Mouse (Mus musculus): ENCODE measurements around the gene Jazf1. TPM values are rescaled to one million over a fixed set of nuclear protein-coding genes. Genes with fewer than 3 reads are reported as not detected.

Jazf1 gene
- polyA plus RNA-seq, 1 experiment from 2014 or later, result 9.3 TPM

- Histone ChIP-seq H3K9me3 (ENCODE audit: control insufficient read depth, low read depth, low read length) (no peaks in the 10 kb centered on the region), H3K27me3 (ENCODE audit: control insufficient read depth, insufficient read depth, low read length) (no peaks in the 10 kb centered on the region), H3K4me1 (ENCODE audit: control insufficient read depth, insufficient read depth, low read length) (no peaks in the 10 kb centered on the region), H3K4me2 (replicated peaks; ENCODE audit: low read depth, low read length) (no peak overlapping the region), H3K36me3 (ENCODE audit: control insufficient read depth, insufficient read depth, low read length) (no peaks in the 10 kb centered on the region), H3K27ac (ENCODE audit: low read length) (no peak overlapping the region), H3K4me3 (ENCODE audit: low read depth, low read length) (no peak overlapping the region), H3K9ac (replicated peaks; ENCODE audit: low read depth, low read length) (no peak overlapping the region)
- WGBS, result 90% methylated on average over 2 of the region's 2 CpGs
- ATAC-seq (ENCODE audit: insufficient number of reproducible peaks, insufficient read depth, low FRiP score, low read depth), result no peak
These were observed 46.4 kb downstream of the Jazf1 start for GRCm38 (mm10) chr6:53022069-53022468.

GRCm38 (mm10) chr6:53021081-53021480 is 47.4 kb downstream of the Jazf1 start:
- ATAC-seq (ENCODE audit: insufficient number of reproducible peaks, insufficient read depth, low FRiP score, low read depth), result no peak
- no peaks in the 10 kb centered on the region for H3K27me3 ChIP-seq (ENCODE audit: control insufficient read depth, insufficient read depth, low read length)
- no peak overlapping the region for H3K4me2 ChIP-seq (replicated peaks; ENCODE audit: low read depth, low read length)
- no peaks in the 10 kb centered on the region for H3K36me3 ChIP-seq (ENCODE audit: control insufficient read depth, insufficient read depth, low read length)
- H3K9me3 ChIP-seq (ENCODE audit: control insufficient read depth, low read depth, low read length), result no peaks in the 10 kb centered on the region
- no peak overlapping the region for H3K9ac ChIP-seq (replicated peaks; ENCODE audit: low read depth, low read length)
- no peaks in the 10 kb centered on the region for H3K4me1 ChIP-seq (ENCODE audit: control insufficient read depth, insufficient read depth, low read length)
- 56% methylated on average over 2 of the region's 2 CpGs for WGBS
- H3K4me3 ChIP-seq (ENCODE audit: low read depth, low read length), result no peak overlapping the region
- no peak overlapping the region for H3K27ac ChIP-seq (ENCODE audit: low read length)

- Histone ChIP-seq H3K4me1 (ENCODE audit: control insufficient read depth, insufficient read depth, low read length) (no peaks in the 10 kb centered on the region), H3K36me3 (ENCODE audit: control insufficient read depth, insufficient read depth, low read length) (no peaks in the 10 kb centered on the region), H3K4me3 (ENCODE audit: low read depth, low read length) (no peak overlapping the region), H3K4me2 (replicated peaks; ENCODE audit: low read depth, low read length) (no peak overlapping the region), H3K9me3 (ENCODE audit: control insufficient read depth, low read depth, low read length) (no peaks in the 10 kb centered on the region), H3K27ac (ENCODE audit: low read length) (no peak overlapping the region), H3K27me3 (ENCODE audit: control insufficient read depth, insufficient read depth, low read length) (no peaks in the 10 kb centered on the region), H3K9ac (replicated peaks; ENCODE audit: low read depth, low read length) (no peak overlapping the region)
- no peak for ATAC-seq (ENCODE audit: insufficient number of reproducible peaks, insufficient read depth, low FRiP score, low read depth)
- WGBS, result 53% methylated on average over 4 of the region's 4 CpGs
These were observed 50.9 kb downstream of the Jazf1 start for GRCm38 (mm10) chr6:53017357-53018205.

GRCm38 (mm10) chr6:53014460-53015455 is 53.7 kb downstream of the Jazf1 start:
- no peaks in the 10 kb centered on the region for H3K27me3 ChIP-seq (ENCODE audit: control insufficient read depth, insufficient read depth, low read length)
- ATAC-seq (ENCODE audit: insufficient number of reproducible peaks, insufficient read depth, low FRiP score, low read depth), result no peak
- 87% methylated on average over 9 of the region's 9 CpGs for WGBS
- H3K4me1 ChIP-seq (ENCODE audit: control insufficient read depth, insufficient read depth, low read length), result no peaks in the 10 kb centered on the region
- no peak overlapping the region for H3K27ac ChIP-seq (ENCODE audit: low read length)
- no peak overlapping the region for H3K9ac ChIP-seq (replicated peaks; ENCODE audit: low read depth, low read length)
- no peak overlapping the region for H3K4me3 ChIP-seq (ENCODE audit: low read depth, low read length)
- H3K4me2 ChIP-seq (replicated peaks; ENCODE audit: low read depth, low read length), result no peak overlapping the region
- no peaks in the 10 kb centered on the region for H3K36me3 ChIP-seq (ENCODE audit: control insufficient read depth, insufficient read depth, low read length)
- no peaks in the 10 kb centered on the region for H3K9me3 ChIP-seq (ENCODE audit: control insufficient read depth, low read depth, low read length)

GRCm38 (mm10) chr6:53010286-53010685 is 58.1 kb downstream of the Jazf1 start:
- H3K4me2 ChIP-seq (replicated peaks; ENCODE audit: low read depth, low read length), result no peak overlapping the region
- 98% methylated on average over 2 of the region's 2 CpGs for WGBS
- no peaks in the 10 kb centered on the region for H3K9me3 ChIP-seq (ENCODE audit: control insufficient read depth, low read depth, low read length)
- H3K4me3 ChIP-seq (ENCODE audit: low read depth, low read length), result no peak overlapping the region
- H3K4me1 ChIP-seq (ENCODE audit: control insufficient read depth, insufficient read depth, low read length), result peaks cover 3% of the 10 kb centered on the region; the same call in 1 of the 2 replicates
- no peak for ATAC-seq (ENCODE audit: insufficient number of reproducible peaks, insufficient read depth, low FRiP score, low read depth)
- no peak overlapping the region for H3K27ac ChIP-seq (ENCODE audit: low read length)
- no peaks in the 10 kb centered on the region for H3K27me3 ChIP-seq (ENCODE audit: control insufficient read depth, insufficient read depth, low read length)
- H3K9ac ChIP-seq (replicated peaks; ENCODE audit: low read depth, low read length), result no peak overlapping the region
- no peaks in the 10 kb centered on the region for H3K36me3 ChIP-seq (ENCODE audit: control insufficient read depth, insufficient read depth, low read length)

GRCm38 (mm10) chr6:53006032-53006431 is 62.4 kb downstream of the Jazf1 start:
- Histone ChIP-seq H3K4me3 (ENCODE audit: low read depth, low read length) (no peak overlapping the region), H3K27ac (ENCODE audit: low read length) (no peak overlapping the region), H3K9ac (replicated peaks; ENCODE audit: low read depth, low read length) (no peak overlapping the region), H3K4me1 (ENCODE audit: control insufficient read depth, insufficient read depth, low read length) (peaks cover 3% of the 10 kb centered on the region; the same call in 1 of the 2 replicates), H3K27me3 (ENCODE audit: control insufficient read depth, insufficient read depth, low read length) (no peaks in the 10 kb centered on the region), H3K36me3 (ENCODE audit: control insufficient read depth, insufficient read depth, low read length) (no peaks in the 10 kb centered on the region), H3K9me3 (ENCODE audit: control insufficient read depth, low read depth, low read length) (no peaks in the 10 kb centered on the region), H3K4me2 (replicated peaks; ENCODE audit: low read depth, low read length) (no peak overlapping the region)
- no peak for ATAC-seq (ENCODE audit: insufficient number of reproducible peaks, insufficient read depth, low FRiP score, low read depth)
- WGBS, result 56% methylated on average over 3 of the region's 3 CpGs

- Histone ChIP-seq H3K36me3 (ENCODE audit: control insufficient read depth, insufficient read depth, low read length) (no peaks in the 10 kb centered on the region), H3K4me3 (ENCODE audit: low read depth, low read length) (no peak overlapping the region), H3K4me1 (ENCODE audit: control insufficient read depth, insufficient read depth, low read length) (peaks cover 3% of the 10 kb centered on the region; the same call in 1 of the 2 replicates), H3K9ac (replicated peaks; ENCODE audit: low read depth, low read length) (no peak overlapping the region), H3K27me3 (ENCODE audit: control insufficient read depth, insufficient read depth, low read length) (no peaks in the 10 kb centered on the region), H3K4me2 (replicated peaks; ENCODE audit: low read depth, low read length) (no peak overlapping the region), H3K27ac (ENCODE audit: low read length) (no peak overlapping the region), H3K9me3 (ENCODE audit: control insufficient read depth, low read depth, low read length) (no peaks in the 10 kb centered on the region)
- 75% methylated on average over 2 of the region's 2 CpGs for WGBS
- ATAC-seq (ENCODE audit: insufficient number of reproducible peaks, insufficient read depth, low FRiP score, low read depth), result no peak
These were observed 62.9 kb downstream of the Jazf1 start for GRCm38 (mm10) chr6:53005544-53005943.

GRCm38 (mm10) chr6:52990816-52991215 is 77.6 kb downstream of the Jazf1 start:
- ATAC-seq (ENCODE audit: insufficient number of reproducible peaks, insufficient read depth, low FRiP score, low read depth), result no peak
- WGBS, result 94% methylated on average over 8 of the region's 8 CpGs
- Histone ChIP-seq H3K4me2 (replicated peaks; ENCODE audit: low read depth, low read length) (no peak overlapping the region), H3K27ac (ENCODE audit: low read length) (no peak overlapping the region), H3K4me3 (ENCODE audit: low read depth, low read length) (no peak overlapping the region), H3K36me3 (ENCODE audit: control insufficient read depth, insufficient read depth, low read length) (no peaks in the 10 kb centered on the region), H3K9ac (replicated peaks; ENCODE audit: low read depth, low read length) (no peak overlapping the region), H3K27me3 (ENCODE audit: control insufficient read depth, insufficient read depth, low read length) (no peaks in the 10 kb centered on the region), H3K4me1 (ENCODE audit: control insufficient read depth, insufficient read depth, low read length) (no peaks in the 10 kb centered on the region), H3K9me3 (ENCODE audit: control insufficient read depth, low read depth, low read length) (no peaks in the 10 kb centered on the region)
